Mouse (Mus musculus): ENCODE data around the gene Nadsyn1. TPM values are rescaled to one million over a fixed set of nuclear protein-coding genes. Genes with fewer than 3 reads are reported as not detected.

Nadsyn1 gene
- total RNA-seq, 2 experiments from 2014 or later = 11.3 to 31.7 TPM

DNA sequence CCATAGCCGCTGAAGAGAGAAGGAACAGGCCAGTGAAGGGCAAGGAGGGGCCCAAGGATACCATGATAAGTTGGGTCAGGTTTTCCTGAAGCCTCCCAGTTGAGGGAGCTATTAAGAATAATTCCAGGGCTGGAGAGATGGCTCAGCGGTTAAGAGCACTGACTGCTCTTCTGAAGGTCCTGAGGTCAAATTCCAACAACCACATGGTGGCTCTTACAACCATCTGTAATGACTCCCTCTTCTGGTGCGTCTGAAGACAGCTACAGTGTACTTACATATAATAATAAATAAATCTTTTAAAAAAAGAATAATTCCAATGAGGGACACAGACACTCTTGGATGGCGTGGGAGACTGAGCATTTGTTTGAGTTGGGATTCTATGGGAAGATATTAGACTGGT is 3.4 kb downstream of the Nadsyn1 start:
- ATAC-seq (replicated peaks; ENCODE audit: low FRiP score, low TSS enrichment, poor library complexity, severe bottlenecking) = no peak

GRCm38 (mm10) chr7:143808909-143809308 is 13.7 kb downstream of the Nadsyn1 start:
- ATAC-seq (replicated peaks; ENCODE audit: low FRiP score, low TSS enrichment, poor library complexity, severe bottlenecking) = peak; percentile 74

- ATAC-seq (replicated peaks; ENCODE audit: low FRiP score, low TSS enrichment, poor library complexity, severe bottlenecking) = no peak
These were observed 17.4 kb downstream of the Nadsyn1 start for GRCm38 (mm10) chr7:143805199-143805624.

DNA sequence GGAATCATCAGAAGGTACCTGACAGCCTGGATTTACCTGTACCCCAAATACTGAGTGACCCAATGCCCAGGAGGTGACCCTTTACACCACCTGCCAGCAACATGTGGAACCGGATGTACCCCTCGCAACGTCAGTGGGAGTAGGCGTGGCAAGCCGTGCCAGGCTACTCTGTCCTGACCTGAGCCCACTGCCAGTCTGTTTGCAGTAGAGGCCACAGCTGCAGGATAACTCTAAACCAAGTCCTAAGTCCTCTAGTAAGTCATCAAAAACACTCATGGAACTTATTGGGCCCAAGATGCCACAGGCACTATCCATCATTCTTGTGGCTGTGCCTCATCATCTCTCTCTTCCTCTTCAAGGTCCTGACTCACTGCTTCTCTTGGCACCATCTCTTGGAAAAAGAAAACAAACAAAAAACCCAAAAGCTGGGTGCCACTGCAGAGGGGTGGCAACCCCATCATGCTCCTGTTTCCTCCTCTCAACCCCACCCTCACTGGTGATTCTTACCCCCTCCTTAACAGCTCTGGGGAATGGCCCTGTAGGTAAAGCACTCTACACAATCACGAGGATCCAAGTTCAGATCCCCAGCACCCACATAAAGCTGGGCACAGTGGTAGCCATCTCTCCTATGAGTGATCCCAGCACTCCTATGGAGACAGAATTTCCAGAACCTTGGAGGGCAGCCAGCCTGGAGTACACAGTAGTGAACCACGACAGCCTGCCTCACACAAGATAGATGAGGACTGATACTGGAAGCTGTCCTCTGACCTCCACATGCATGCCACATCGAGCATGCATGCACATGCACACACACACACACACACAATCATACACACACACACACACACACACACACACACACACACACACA is 21.2 kb downstream of the Nadsyn1 start:
- no peak for ATAC-seq (replicated peaks; ENCODE audit: low FRiP score, low TSS enrichment, poor library complexity, severe bottlenecking)

DNA sequence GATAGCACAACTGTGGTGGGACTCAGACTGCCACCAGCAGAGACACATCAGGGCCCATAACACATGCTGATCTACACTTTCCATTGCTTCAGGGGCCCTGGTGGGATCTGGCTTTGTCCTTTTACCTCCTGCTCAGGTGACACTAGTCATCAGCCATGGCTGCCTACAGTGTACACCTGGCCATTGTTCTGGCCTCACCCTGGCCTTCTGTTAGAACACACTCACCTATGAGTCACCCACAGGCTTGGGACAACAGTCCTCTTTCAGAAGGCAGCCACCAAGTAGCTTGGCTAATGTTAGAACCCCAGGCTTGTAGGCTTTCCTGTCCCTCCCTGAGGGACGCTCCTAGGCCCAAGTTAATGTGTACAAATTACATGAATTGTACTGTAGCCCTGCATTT is 21.9 kb downstream of the Nadsyn1 start:
- ATAC-seq (replicated peaks; ENCODE audit: low FRiP score, low TSS enrichment, poor library complexity, severe bottlenecking) = no peak

DNA sequence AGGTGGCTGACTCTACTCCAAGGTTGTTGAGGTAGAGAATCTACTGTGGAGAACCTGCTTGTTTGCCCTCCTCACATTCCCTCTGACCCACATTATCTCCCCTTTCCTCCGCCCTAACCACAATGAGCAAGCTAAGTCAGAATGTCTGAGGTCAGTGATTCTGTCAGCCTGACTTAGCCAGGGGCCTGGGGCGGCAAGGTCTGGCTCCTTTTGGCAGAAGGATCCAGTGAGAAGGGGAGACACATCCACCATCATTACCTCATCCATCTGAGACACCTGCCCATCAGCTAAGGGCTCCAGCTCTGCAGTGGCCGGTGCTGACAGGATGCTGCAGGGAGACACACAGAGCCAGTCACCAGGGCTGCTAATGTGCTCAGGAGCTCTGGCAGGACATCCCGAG is 23.9 kb downstream of the Nadsyn1 start:
- ATAC-seq (replicated peaks; ENCODE audit: low FRiP score, low TSS enrichment, poor library complexity, severe bottlenecking) = no peak

GRCm38 (mm10) chr7:143793121-143793520 is 29.5 kb downstream of the Nadsyn1 start:
- peak; percentile 88 for ATAC-seq (replicated peaks; ENCODE audit: low FRiP score, low TSS enrichment, poor library complexity, severe bottlenecking)

- no peak for ATAC-seq (replicated peaks; ENCODE audit: low FRiP score, low TSS enrichment, poor library complexity, severe bottlenecking)
These were observed 30.2 kb downstream of the Nadsyn1 start for GRCm38 (mm10) chr7:143792336-143792985.

DNA sequence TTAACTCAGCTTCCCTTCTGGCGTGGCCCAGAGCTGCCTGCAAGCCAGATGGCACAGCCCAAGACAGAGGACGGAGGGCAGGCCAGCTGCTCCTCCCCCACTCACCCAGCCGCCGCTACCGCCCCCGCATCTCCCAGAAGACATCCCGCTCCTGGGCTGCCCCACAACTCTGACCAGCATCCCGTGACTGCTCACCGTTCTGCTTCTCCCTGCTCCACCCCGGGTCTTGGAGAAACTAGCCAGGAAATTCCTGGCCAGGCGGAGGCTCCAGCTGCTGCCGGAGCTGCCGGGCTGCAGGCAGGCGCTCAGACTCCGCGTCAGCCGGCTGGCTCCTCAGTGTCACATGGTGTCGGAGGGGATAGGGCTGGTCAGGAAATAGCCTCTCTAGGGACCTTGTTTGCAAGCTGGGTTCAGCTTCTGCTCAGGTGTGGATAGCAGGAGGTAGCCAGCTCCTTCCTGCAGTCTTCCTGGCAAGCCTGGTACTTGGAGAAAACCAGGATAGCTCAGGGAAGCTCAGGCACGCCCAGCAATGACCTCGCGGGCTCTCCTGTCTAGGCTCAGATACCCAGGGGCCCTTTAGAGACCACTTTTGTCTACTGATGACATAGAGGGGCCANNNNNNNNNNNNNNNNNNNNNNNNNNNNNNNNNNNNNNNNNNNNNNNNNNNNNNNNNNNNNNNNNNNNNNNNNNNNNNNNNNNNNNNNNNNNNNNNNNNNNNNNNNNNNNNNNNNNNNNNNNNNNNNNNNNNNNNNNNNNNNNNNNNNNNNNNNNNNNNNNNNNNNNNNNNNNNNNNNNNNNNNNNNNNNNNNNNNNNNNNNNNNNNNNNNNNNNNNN is 38.4 kb downstream of the Nadsyn1 start, which contains the start of gene Mrgpre:
Gene Mrgpre (minus strand): TSS at position 505 of the 834 bp plus-strand sequence.
- no peak for ATAC-seq (replicated peaks; ENCODE audit: low FRiP score, low TSS enrichment, poor library complexity, severe bottlenecking)

DNA sequence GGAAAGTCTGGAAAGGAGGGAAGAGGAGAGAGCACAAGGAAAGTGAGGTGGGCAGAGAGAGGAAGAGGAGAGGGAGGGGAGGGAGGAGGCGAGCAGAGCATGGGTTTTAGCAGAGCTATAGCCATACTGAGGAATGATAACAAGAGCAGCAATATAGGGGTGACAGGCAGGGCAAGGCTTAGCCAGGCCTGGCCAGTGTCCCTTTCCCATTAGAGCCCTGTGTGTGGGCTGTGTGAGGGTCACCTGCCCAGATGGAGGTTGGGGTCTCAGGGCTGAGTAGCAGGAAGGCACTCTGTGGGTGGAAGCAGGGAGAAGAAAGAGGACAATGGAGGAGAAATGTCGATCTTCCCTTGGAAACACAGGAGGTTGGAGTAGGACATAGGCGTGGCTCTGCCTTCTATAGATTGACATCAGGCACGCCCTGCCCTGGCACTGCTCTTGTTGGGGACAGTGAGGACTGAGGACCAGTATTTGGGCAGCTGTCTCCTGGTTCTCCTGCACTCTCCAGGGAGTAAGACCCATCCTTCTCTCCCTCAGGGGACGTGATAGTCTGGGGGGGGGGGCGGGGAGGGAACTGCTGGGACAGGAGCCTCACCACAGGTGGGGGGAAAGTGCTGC is 39.2 kb downstream of the Nadsyn1 start:
- ATAC-seq (replicated peaks; ENCODE audit: low FRiP score, low TSS enrichment, poor library complexity, severe bottlenecking) = peak; percentile 69

- no peak for ATAC-seq (replicated peaks; ENCODE audit: low FRiP score, low TSS enrichment, poor library complexity, severe bottlenecking)
These were observed 45.3 kb downstream of the Nadsyn1 start for GRCm38 (mm10) chr7:143777375-143777774.

GRCm38 (mm10) chr7:143776137-143776536 is 46.5 kb downstream of the Nadsyn1 start:
- ATAC-seq (replicated peaks; ENCODE audit: low FRiP score, low TSS enrichment, poor library complexity, severe bottlenecking) = no peak

DNA sequence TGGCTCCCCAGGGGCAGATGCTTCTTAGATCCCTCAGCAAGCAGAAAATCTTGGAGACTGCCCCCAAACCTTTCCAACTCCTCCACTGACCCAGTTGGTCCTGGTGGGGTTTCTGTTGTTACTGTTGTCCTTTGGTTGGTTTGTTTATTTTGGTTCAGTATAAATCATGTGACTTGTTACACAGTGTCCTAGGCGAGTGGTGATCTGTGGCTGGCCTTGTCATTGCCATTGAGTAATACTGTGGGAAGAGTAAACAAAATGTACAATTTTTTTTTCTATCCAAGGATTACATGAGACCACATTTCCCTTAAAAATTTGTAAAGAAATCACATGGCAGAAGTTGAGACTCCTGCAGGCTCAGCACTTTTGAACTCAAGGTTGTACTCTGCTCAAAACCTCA is 53.2 kb downstream of the Nadsyn1 start:
- no peak for ATAC-seq (replicated peaks; ENCODE audit: low FRiP score, low TSS enrichment, poor library complexity, severe bottlenecking)

DNA sequence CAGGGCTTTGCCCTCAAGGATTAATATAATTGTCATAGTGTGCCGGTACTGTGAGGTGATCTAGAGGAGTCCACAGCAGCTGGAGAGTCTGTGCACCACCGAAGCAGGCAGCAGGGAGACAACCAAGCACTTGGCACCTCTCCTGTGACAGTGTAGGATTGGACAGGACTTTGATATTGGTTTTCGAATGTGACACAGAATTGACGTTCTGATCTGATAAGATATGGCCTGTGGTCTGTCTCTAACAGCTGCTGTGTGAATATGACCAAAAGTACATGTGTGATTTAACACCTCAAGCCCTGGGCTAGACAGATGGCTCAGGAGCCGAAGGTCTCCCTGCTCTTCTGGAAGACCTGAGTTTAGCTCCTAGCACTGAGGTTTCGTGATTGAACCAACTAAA is 54.4 kb downstream of the Nadsyn1 start:
- no peak; the same call in 1 of the 2 replicates for ATAC-seq (replicated peaks; ENCODE audit: low FRiP score, low TSS enrichment, poor library complexity, severe bottlenecking)

GRCm38 (mm10) chr7:143766893-143767292 is 55.8 kb downstream of the Nadsyn1 start, which contains the start of gene Mrgprg:
TSS of gene Mrgprg (minus strand) at chr7:143766993.
- ATAC-seq (replicated peaks; ENCODE audit: low FRiP score, low TSS enrichment, poor library complexity, severe bottlenecking) = no peak

DNA sequence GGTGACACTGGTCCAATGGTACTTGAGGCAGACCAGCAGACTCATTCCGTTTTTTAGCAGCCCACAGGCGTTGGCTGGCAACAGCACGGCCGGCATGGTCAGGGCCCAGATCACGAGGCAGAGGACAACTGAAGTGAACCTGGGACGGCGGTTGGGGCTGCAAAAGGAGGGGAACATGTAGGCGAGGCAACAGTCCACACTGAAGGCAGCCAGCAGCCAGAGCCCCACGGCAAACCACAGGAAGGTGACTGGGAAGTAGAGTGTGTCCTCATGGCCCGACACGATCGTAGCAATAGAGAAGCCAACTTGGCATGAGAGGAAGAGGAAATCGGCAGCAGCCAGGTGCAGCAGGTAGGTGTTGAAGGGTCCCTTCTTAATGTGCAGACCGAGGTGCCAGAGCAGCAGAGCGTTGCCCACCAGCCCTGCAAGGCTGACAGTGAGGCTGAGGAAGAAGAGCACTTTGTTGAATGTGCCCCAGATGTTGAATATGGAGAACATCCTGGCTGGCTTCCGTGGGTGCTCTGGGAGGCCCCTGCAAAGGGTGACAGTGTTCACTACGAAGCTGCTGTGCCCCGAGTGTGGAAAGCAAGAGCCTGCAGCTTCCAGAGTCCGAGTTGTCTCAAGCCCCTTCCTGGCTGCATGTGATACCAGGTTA is 57.6 kb downstream of the Nadsyn1 start:
- ATAC-seq (replicated peaks; ENCODE audit: low FRiP score, low TSS enrichment, poor library complexity, severe bottlenecking) = no peak

DNA sequence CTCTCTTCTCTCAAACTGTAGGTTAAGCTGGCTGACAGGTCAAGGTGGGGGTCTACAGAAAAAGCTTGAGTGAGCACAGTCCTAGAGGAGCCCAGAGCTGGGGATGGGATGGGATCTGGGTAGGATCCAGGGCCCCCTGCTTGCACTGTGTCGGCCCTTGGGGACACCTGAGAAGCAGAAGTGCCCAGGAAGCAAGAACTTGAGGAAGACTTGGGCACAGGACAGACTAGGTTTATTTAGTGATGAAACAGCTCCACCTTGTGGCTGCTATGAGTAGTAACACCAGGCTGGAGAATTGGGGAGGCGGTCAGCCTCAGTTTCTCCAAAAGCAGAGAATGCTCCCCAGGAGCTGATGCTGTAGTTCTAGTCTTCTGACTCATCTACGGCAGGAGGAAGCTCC is 58.9 kb downstream of the Nadsyn1 start:
- ATAC-seq (replicated peaks; ENCODE audit: low FRiP score, low TSS enrichment, poor library complexity, severe bottlenecking) = peak; percentile 66

DNA sequence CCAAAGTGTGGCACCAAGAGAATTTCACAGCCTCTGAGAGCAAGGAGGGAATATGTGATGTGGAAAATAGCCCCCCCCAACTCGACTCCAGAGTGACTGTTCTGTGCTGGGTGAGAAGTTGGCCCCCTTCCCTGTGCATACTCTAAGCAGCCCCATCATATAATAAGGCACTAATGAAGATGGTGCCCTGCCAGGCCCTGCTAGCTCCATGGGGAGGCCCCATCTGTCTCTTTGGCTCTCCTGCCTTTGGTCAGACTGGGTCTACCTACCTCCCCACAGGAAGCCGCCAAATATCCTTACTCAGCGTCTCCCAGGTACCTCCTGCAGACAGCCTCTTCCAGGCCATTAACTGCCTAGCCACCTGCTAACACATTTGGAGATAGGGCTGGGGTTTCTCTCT is 63.7 kb downstream of the Nadsyn1 start:
- ATAC-seq (replicated peaks; ENCODE audit: low FRiP score, low TSS enrichment, poor library complexity, severe bottlenecking) = no peak

GRCm38 (mm10) chr7:143757696-143758095 is 65.0 kb downstream of the Nadsyn1 start:
- ATAC-seq (replicated peaks; ENCODE audit: low FRiP score, low TSS enrichment, poor library complexity, severe bottlenecking) = no peak
